Mouse (Mus musculus) hindbrain, embryonic 13.5 days (tissue): ENCODE measurements around the gene Pip4k2a. TPM values are rescaled to one million over a fixed set of nuclear protein-coding genes. Genes with fewer than 3 reads are reported as not detected.

Experiments used
- ATAC-seq: fragments of 200-750 bp; cut with Nextera tagmentation; 2 replicates; pipeline ENCODE4 v1.8.0; 2017; ENCODE audit warnings: moderate TSS enrichment; ENCODE audit not compliant: low FRiP score
- H3K27ac ChIP-seq: fragments of 300-500 bp; sonication (generic); 2 replicates; pipeline ENCODE4 v1.5.1; 2015; ENCODE audit warnings: inconsistent platforms, mild to moderate bottlenecking, moderate library complexity
- H3K27me3 ChIP-seq: fragments of 300-500 bp; sonication (generic); 2 replicates; pipeline ENCODE4 v1.6.1; 2015; ENCODE audit warnings: mild to moderate bottlenecking, inconsistent platforms
- H3K36me3 ChIP-seq: fragments of 300-500 bp; sonication (generic); 2 replicates; pipeline ENCODE4 v1.6.1; 2015; ENCODE audit warnings: mild to moderate bottlenecking, inconsistent platforms
- H3K4me1 ChIP-seq: fragments of 300-500 bp; sonication (generic); replicated peaks from 2 replicates; pipeline ENCODE4 v1.6.1; 2015; ENCODE audit warnings: inconsistent platforms
- H3K4me2 ChIP-seq: fragments of 300-500 bp; sonication (generic); 2 replicates; pipeline ENCODE4 v1.6.1; 2015; ENCODE audit warnings: inconsistent platforms, mild to moderate bottlenecking, moderate library complexity
- H3K4me3 ChIP-seq: fragments of 300-500 bp; sonication (generic); 2 replicates; pipeline ENCODE4 v1.5.1; 2015; ENCODE audit warnings: mild to moderate bottlenecking, inconsistent platforms
- H3K9ac ChIP-seq: fragments of 300-500 bp; sonication (generic); 2 replicates; pipeline ENCODE4 v1.6.1; 2015; ENCODE audit warnings: mild to moderate bottlenecking, inconsistent platforms
- H3K9me3 ChIP-seq: fragments of 300-500 bp; sonication (generic); 2 replicates; pipeline ENCODE4 v1.6.1; 2016; ENCODE audit warnings: inconsistent platforms
- WGBS: fragments of 180-500 bp; shearing (Covaris S2); methylation state at CpG from one replicate; pipeline ENCODE4 v1.1.7; 2015; 5-methylcytosine and 5-hydroxymethylcytosine counted together
- polyA plus RNA-seq: library from polyadenylated mRNA; unstranded; fragments of >200 nt; fragmentation: Nextera tagmentation; extraction: Ambion mirVana; gene quantifications from 2 replicates; pipeline ENCODE4 v1.2.1, GENCODE M21; 2015

The Pip4k2a gene
- polyA plus RNA-seq, 1 experiment from 2014 or later, result 11.1 TPM

GRCm38 (mm10) chr2:18976175-18976574, 21.8 kb downstream of the Pip4k2a start:
- H3K9ac ChIP-seq, result no peak overlapping the region
- no peak overlapping the region for H3K4me2 ChIP-seq
- no peaks in the 10 kb centered on the region for H3K27me3 ChIP-seq
- H3K4me3 ChIP-seq, result no peak overlapping the region
- peaks cover 10% of the 10 kb centered on the region for H3K4me1 ChIP-seq
- no peaks in the 10 kb centered on the region for H3K36me3 ChIP-seq
- no peak for ATAC-seq
- H3K9me3 ChIP-seq, result peaks cover 7% of the 10 kb centered on the region; the same call in 1 of the 2 replicates
- 89% methylated on average over 2 of the region's 2 CpGs for WGBS
- no peak overlapping the region for H3K27ac ChIP-seq

- H3K4me2 ChIP-seq, result no peak overlapping the region
- no peaks in the 10 kb centered on the region for H3K27me3 ChIP-seq
- peaks cover 8% of the 10 kb centered on the region for H3K4me1 ChIP-seq
- ATAC-seq, result no peak
- no peak overlapping the region for H3K4me3 ChIP-seq
- 62% methylated on average over 4 of the region's 4 CpGs for WGBS
- H3K9me3 ChIP-seq, result peaks cover 7% of the 10 kb centered on the region; the same call in 1 of the 2 replicates
- H3K9ac ChIP-seq, result no peak overlapping the region
- H3K27ac ChIP-seq, result no peak overlapping the region
- H3K36me3 ChIP-seq, result no peaks in the 10 kb centered on the region
These were observed 22.9 kb downstream of the Pip4k2a start for GRCm38 (mm10) chr2:18974882-18975645.

- Histone ChIP-seq H3K4me1 (no peaks in the 10 kb centered on the region), H3K27me3 (no peaks in the 10 kb centered on the region), H3K27ac (no peak overlapping the region), H3K36me3 (no peaks in the 10 kb centered on the region), H3K4me2 (no peak overlapping the region), H3K4me3 (no peak overlapping the region), H3K9me3 (peaks cover 7% of the 10 kb centered on the region; the same call in 1 of the 2 replicates), H3K9ac (no peak overlapping the region)
- WGBS, result 94% methylated on average over 3 of the region's 3 CpGs
- ATAC-seq, result no peak
These were observed 26.4 kb downstream of the Pip4k2a start for GRCm38 (mm10) chr2:18971564-18971963.

GRCm38 (mm10) chr2:18970461-18970860, 27.5 kb downstream of the Pip4k2a start:
- H3K36me3 ChIP-seq, result no peaks in the 10 kb centered on the region
- no peak overlapping the region for H3K27ac ChIP-seq
- ATAC-seq, result no peak
- H3K9me3 ChIP-seq, result peaks cover 7% of the 10 kb centered on the region; the same call in 1 of the 2 replicates
- H3K4me3 ChIP-seq, result no peak overlapping the region
- H3K9ac ChIP-seq, result no peak overlapping the region
- no peaks in the 10 kb centered on the region for H3K4me1 ChIP-seq
- H3K27me3 ChIP-seq, result no peaks in the 10 kb centered on the region
- 83% methylated on average over 2 of the region's 2 CpGs for WGBS
- H3K4me2 ChIP-seq, result no peak overlapping the region

- Histone ChIP-seq H3K36me3 (no peaks in the 10 kb centered on the region), H3K4me1 (no peaks in the 10 kb centered on the region), H3K4me3 (no peak overlapping the region), H3K27ac (no peak overlapping the region), H3K9ac (no peak overlapping the region), H3K27me3 (no peaks in the 10 kb centered on the region), H3K9me3 (peaks cover 7% of the 10 kb centered on the region; the same call in 1 of the 2 replicates), H3K4me2 (no peak overlapping the region)
- WGBS, result 79% methylated on average over 5 of the region's 5 CpGs
- ATAC-seq, result no peak
These were observed 28.8 kb downstream of the Pip4k2a start for GRCm38 (mm10) chr2:18969066-18969681.

GRCm38 (mm10) chr2:18967451-18968063, 30.4 kb downstream of the Pip4k2a start:
- WGBS, result 94% methylated on average over 5 of the region's 5 CpGs
- Histone ChIP-seq H3K4me3 (no peak overlapping the region), H3K27ac (no peak overlapping the region), H3K9me3 (no peaks in the 10 kb centered on the region), H3K27me3 (no peaks in the 10 kb centered on the region), H3K9ac (no peak overlapping the region), H3K36me3 (no peaks in the 10 kb centered on the region), H3K4me2 (no peak overlapping the region), H3K4me1 (no peaks in the 10 kb centered on the region)
- ATAC-seq, result no peak

GRCm38 (mm10) chr2:18966566-18966965, 31.4 kb downstream of the Pip4k2a start:
- WGBS, result 90% methylated on average over 5 of the region's 5 CpGs
- no peak for ATAC-seq
- no peaks in the 10 kb centered on the region for H3K4me1 ChIP-seq

GRCm38 (mm10) chr2:18965950-18966349, 32.0 kb downstream of the Pip4k2a start:
- Histone ChIP-seq H3K4me3 (no peak overlapping the region), H3K36me3 (no peaks in the 10 kb centered on the region), H3K4me1 (no peaks in the 10 kb centered on the region), H3K27ac (no peak overlapping the region), H3K9ac (no peak overlapping the region), H3K9me3 (no peaks in the 10 kb centered on the region), H3K4me2 (no peak overlapping the region), H3K27me3 (no peaks in the 10 kb centered on the region)
- WGBS, result 100% methylated on average over 2 of the region's 2 CpGs
- no peak for ATAC-seq

More at GRCm38 (mm10) chr2:18966566-18966965, 31.4 kb downstream of the Pip4k2a start:
- Histone ChIP-seq H3K4me3 (no peak overlapping the region), H3K9me3 (no peaks in the 10 kb centered on the region), H3K27ac (no peak overlapping the region), H3K36me3 (no peaks in the 10 kb centered on the region), H3K27me3 (no peaks in the 10 kb centered on the region), H3K9ac (no peak overlapping the region), H3K4me2 (no peak overlapping the region)

- Histone ChIP-seq H3K4me1 (0 out of 2 replicates have a peak, but pooled peaks cover 5% of the 10 kb centered on the region), H3K9me3 (no peaks in the 10 kb centered on the region), H3K4me2 (no peak overlapping the region), H3K9ac (no peak overlapping the region), H3K36me3 (no peaks in the 10 kb centered on the region), H3K27ac (no peak overlapping the region), H3K4me3 (no peak overlapping the region), H3K27me3 (no peaks in the 10 kb centered on the region)
- no peak for ATAC-seq
- WGBS, result 82% methylated on average over 3 of the region's 3 CpGs
These were observed 32.8 kb downstream of the Pip4k2a start for GRCm38 (mm10) chr2:18965108-18965507.

- WGBS, result 83% methylated on average over 13 of the region's 13 CpGs
- 0 out of 2 replicates have a peak, but pooled peaks cover 5% of the 10 kb centered on the region for H3K4me1 ChIP-seq
- no peak overlapping the region for H3K4me3 ChIP-seq
- no peaks in the 10 kb centered on the region for H3K36me3 ChIP-seq
- no peak for ATAC-seq
- no peaks in the 10 kb centered on the region for H3K9me3 ChIP-seq
- H3K9ac ChIP-seq, result no peak overlapping the region
- H3K27me3 ChIP-seq, result no peaks in the 10 kb centered on the region
- H3K4me2 ChIP-seq, result no peak overlapping the region
- no peak overlapping the region for H3K27ac ChIP-seq
These were observed 34.5 kb downstream of the Pip4k2a start for GRCm38 (mm10) chr2:18963286-18964040.

GRCm38 (mm10) chr2:18962502-18962901, 35.4 kb downstream of the Pip4k2a start:
- H3K27ac ChIP-seq, result no peak overlapping the region
- no peaks in the 10 kb centered on the region for H3K36me3 ChIP-seq
- H3K9ac ChIP-seq, result no peak overlapping the region
- H3K27me3 ChIP-seq, result no peaks in the 10 kb centered on the region
- H3K4me1 ChIP-seq, result 0 out of 2 replicates have a peak, but pooled peaks cover 5% of the 10 kb centered on the region
- no peak overlapping the region for H3K4me3 ChIP-seq
- 76% methylated on average over 3 of the region's 3 CpGs for WGBS
- no peak for ATAC-seq
- no peak overlapping the region for H3K4me2 ChIP-seq
- H3K9me3 ChIP-seq, result no peaks in the 10 kb centered on the region
